Mouse (Mus musculus) effector memory CD4-positive, alpha-beta T cell, adult 5 months (primary cell): ENCODE data around the gene Wdr75. TPM values are rescaled to one million over a fixed set of nuclear protein-coding genes. Genes with fewer than 3 reads are reported as not detected.

Source experiments
- polyA plus RNA-seq: library from polyadenylated mRNA; unstranded; fragments of 100-300 nt; shearing (Covaris generic); gene quantifications from one replicate; pipeline ENCODE4 v1.2.1, GENCODE M21; 2017

Wdr75 gene
- 41.2 TPM for polyA plus RNA-seq

DNA sequence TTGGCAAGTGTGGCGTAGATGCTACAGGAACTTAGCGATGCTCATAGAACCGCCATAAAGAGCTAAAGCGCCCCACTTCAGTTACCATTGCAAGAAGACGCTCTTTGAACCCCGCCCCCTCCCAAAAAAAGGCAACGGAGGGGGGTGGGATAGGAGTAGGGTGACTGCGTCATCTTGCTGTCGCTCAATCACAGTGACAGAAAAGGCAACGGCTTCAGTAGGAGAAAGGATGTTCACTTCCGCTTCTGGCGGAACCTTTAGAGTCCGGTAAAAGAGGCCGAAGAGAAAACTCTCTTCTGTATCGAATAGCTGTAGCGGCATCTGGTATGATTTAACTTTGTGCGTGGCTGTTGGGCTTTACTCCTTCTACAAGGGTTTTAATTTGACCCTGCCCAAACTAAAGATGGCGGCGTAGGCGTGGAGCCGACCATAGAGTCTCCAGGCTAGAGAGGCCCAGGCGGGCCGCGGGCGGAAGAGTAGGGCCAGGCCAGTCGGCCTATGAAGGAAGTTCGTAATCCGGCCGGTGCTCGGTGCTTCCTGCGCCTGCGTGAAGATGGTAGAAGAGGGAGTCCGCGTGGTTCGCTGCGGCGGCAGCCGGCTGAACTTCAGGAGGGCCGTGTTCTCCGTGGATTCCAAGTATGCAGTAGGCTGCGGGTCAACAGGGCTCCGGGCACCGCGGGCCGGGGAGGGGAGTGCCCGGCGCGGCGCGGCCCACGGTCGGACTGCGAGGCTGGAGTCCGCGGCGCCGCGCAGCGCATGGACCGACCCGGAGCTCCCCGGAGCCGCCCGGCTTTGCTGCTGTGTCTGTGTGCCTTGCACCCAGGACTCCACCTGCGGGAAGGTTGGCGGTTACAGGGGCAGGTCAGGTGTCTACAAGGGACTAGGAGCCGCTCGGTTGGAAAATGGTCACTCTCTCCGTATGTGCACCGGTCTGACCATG lies at the start of gene Wdr75:
TSS of gene Wdr75 (plus strand) at position 198 of the 940 bp plus-strand sequence.

Other genes with a start within 250 kb of the Wdr75 start
- gene Gm5269, start 95.1 kb downstream of the Wdr75 start, polyA plus RNA-seq = not detected
- gene Slc40a1, start 131.4 kb downstream of the Wdr75 start, polyA plus RNA-seq = 0.44 TPM